Mouse (Mus musculus) lung, postnatal 0 days (tissue): Measurements from ENCODE around the gene Eme1. TPM values are rescaled to one million over a fixed set of nuclear protein-coding genes. Genes with fewer than 3 reads are reported as not detected.

ENCODE experiments used
- ATAC-seq: fragments of 200-750 bp; cut with Nextera tagmentation; 2 replicates; pipeline ENCODE4 v1.8.0; 2017; ENCODE audit warnings: moderate library complexity
- DNase-seq: peaks from one replicate; pipeline ENCODE4 v3.0.0-alpha.2; 2016; ENCODE audit warnings: low spot score
- H3K27ac ChIP-seq: fragments of 300-500 bp; sonication (generic); 2 replicates; pipeline ENCODE4 v1.5.1; 2014; ENCODE audit warnings: antibody characterized with exemption, mild to moderate bottlenecking, low read length, mixed read lengths
- H3K27me3 ChIP-seq: fragments of 300-500 bp; sonication (generic); replicated peaks from 2 replicates; pipeline ENCODE4 v1.6.1; 2014; ENCODE audit warnings: low read length, mixed read lengths; ENCODE audit not compliant: insufficient read depth
- H3K36me3 ChIP-seq: fragments of 300-500 bp; sonication (generic); 2 replicates; pipeline ENCODE4 v1.6.1; 2014; ENCODE audit warnings: low read length, mixed read lengths; ENCODE audit not compliant: insufficient read depth
- H3K4me1 ChIP-seq: fragments of 300-500 bp; sonication (generic); 2 replicates; pipeline ENCODE4 v1.6.1; 2014; ENCODE audit warnings: antibody characterized with exemption, low read depth, low read length, mixed read lengths; ENCODE audit not compliant: insufficient read depth
- H3K4me2 ChIP-seq: fragments of 300-500 bp; sonication (generic); replicated peaks from 2 replicates; pipeline ENCODE4 v1.6.1; 2014; ENCODE audit warnings: low read depth, mild to moderate bottlenecking, low read length, moderate library complexity, mixed read lengths
- H3K4me3 ChIP-seq: fragments of 300-500 bp; sonication (generic); 2 replicates; pipeline ENCODE4 v1.5.1; 2014; ENCODE audit warnings: low read depth, low read length
- H3K9ac ChIP-seq: fragments of 300-500 bp; sonication (generic); replicated peaks from 2 replicates; pipeline ENCODE4 v1.6.1; 2014; ENCODE audit warnings: low read depth, mild to moderate bottlenecking
- H3K9me3 ChIP-seq: fragments of 300-500 bp; sonication (generic); 2 replicates; pipeline ENCODE4 v1.6.1; 2016; ENCODE audit warnings: low read length, mixed read lengths
- CTCF ChIP-seq: IDR thresholded peaks from 2 replicates; pipeline ENCODE4 v1.5.1; 2016; ENCODE audit warnings: antibody characterized with exemption, mild to moderate bottlenecking
- EP300 ChIP-seq: IDR thresholded peaks from 2 replicates; pipeline ENCODE4 v1.6.1; 2016; ENCODE audit warnings: antibody characterized with exemption, mild to moderate bottlenecking, control low read depth
- WGBS: fragments of 180-500 bp; shearing (Covaris S2); extraction: QIAGEN DNeasy Blood & Tissue Kit; methylation state at CpG from one replicate; pipeline ENCODE4 v1.1.7; 2014; 5-methylcytosine and 5-hydroxymethylcytosine counted together
- polyA plus RNA-seq: library from polyadenylated mRNA; unstranded; fragments of >200 nt; fragmentation: Nextera tagmentation; extraction: Ambion mirVana; gene quantifications from 2 replicates; pipeline ENCODE4 v1.2.1, GENCODE M21; 2015

Eme1 gene
- polyA plus RNA-seq, 1 experiment from 2014 or later, result 0.87 TPM

- Histone ChIP-seq H3K36me3 (no peaks in the 10 kb centered on the region), H3K4me1 (no peaks in the 10 kb centered on the region), H3K4me3 (no peak overlapping the region), H3K27me3 (no peaks in the 10 kb centered on the region), H3K9me3 (no peaks in the 10 kb centered on the region), H3K4me2 (no peak overlapping the region), H3K27ac (no peak overlapping the region), H3K9ac (no peak overlapping the region)
- DNase-seq (no peak), ATAC-seq (no peak)
- TF ChIP-seq CTCF (no peak), EP300 (no peak)
- 52% methylated on average over 6 of the region's 6 CpGs for WGBS
Measured at GRCm38 (mm10) chr11:94620766-94621457, 32.9 kb downstream of the Eme1 start.

- H3K4me1 ChIP-seq, result no peaks in the 10 kb centered on the region
- H3K9me3 ChIP-seq, result no peaks in the 10 kb centered on the region
- H3K27ac ChIP-seq, result no peak overlapping the region
- H3K36me3 ChIP-seq, result no peaks in the 10 kb centered on the region
- ATAC-seq (no peak), DNase-seq (no peak)
- no peaks in the 10 kb centered on the region for H3K27me3 ChIP-seq
- no peak for TF ChIP-seq CTCF
- TF ChIP-seq EP300, result no peak
- 95% methylated on average over 2 of the region's 2 CpGs for WGBS
- no peak overlapping the region for H3K9ac ChIP-seq
- no peak overlapping the region for H3K4me2 ChIP-seq
- H3K4me3 ChIP-seq, result no peak overlapping the region
Measured at GRCm38 (mm10) chr11:94617646-94618045, 36.1 kb downstream of the Eme1 start.

- DNase-seq, result no peak
- no peak overlapping the region for H3K4me2 ChIP-seq
- TF ChIP-seq CTCF (no peak), EP300 (no peak)
Measured at GRCm38 (mm10) chr11:94615494-94615893, 38.3 kb downstream of the Eme1 start.

GRCm38 (mm10) chr11:94614603-94615002 is 39.2 kb downstream of the Eme1 start:
- Histone ChIP-seq H3K36me3 (no peaks in the 10 kb centered on the region), H3K27me3 (no peaks in the 10 kb centered on the region), H3K27ac (no peak overlapping the region), H3K9ac (no peak overlapping the region), H3K4me1 (no peaks in the 10 kb centered on the region), H3K4me2 (no peak overlapping the region), H3K9me3 (no peaks in the 10 kb centered on the region), H3K4me3 (no peak overlapping the region)
- ATAC-seq, result no peak
- WGBS, result 76% methylated on average over 4 of the region's 4 CpGs
- no peak for TF ChIP-seq EP300
- TF ChIP-seq CTCF, result no peak
- no peak for DNase-seq

More at GRCm38 (mm10) chr11:94615494-94615893, 38.3 kb downstream of the Eme1 start:
- no peak for ATAC-seq
- 29% methylated on average over 4 of the region's 4 CpGs for WGBS
- no peaks in the 10 kb centered on the region for H3K4me1 ChIP-seq
- no peaks in the 10 kb centered on the region for H3K27me3 ChIP-seq
- H3K27ac ChIP-seq, result no peak overlapping the region
- H3K9me3 ChIP-seq, result no peaks in the 10 kb centered on the region
- H3K36me3 ChIP-seq, result no peaks in the 10 kb centered on the region
- no peak overlapping the region for H3K9ac ChIP-seq
- no peak overlapping the region for H3K4me3 ChIP-seq

- Histone ChIP-seq H3K9me3 (no peaks in the 10 kb centered on the region), H3K36me3 (no peaks in the 10 kb centered on the region), H3K27me3 (no peaks in the 10 kb centered on the region), H3K4me3 (no peak overlapping the region), H3K4me1 (no peaks in the 10 kb centered on the region), H3K9ac (no peak overlapping the region), H3K27ac (no peak overlapping the region), H3K4me2 (no peak overlapping the region)
- TF ChIP-seq EP300 (no peak), CTCF (no peak)
- WGBS, result 67% methylated on average over 4 of the region's 4 CpGs
- ATAC-seq, result no peak
- DNase-seq, result no peak
Measured at GRCm38 (mm10) chr11:94610744-94611740, 42.7 kb downstream of the Eme1 start.

- WGBS, result 64% methylated on average over 11 of the region's 11 CpGs
- Histone ChIP-seq H3K36me3 (no peaks in the 10 kb centered on the region), H3K27ac (no peak overlapping the region), H3K4me3 (no peak overlapping the region), H3K9ac (0 out of 2 replicates have a peak overlapping the region, but pooled peaks have one; percentile 48), H3K4me2 (peak overlapping the region; percentile 75), H3K27me3 (no peaks in the 10 kb centered on the region), H3K4me1 (peaks cover 3% of the 10 kb centered on the region; the same call in 1 of the 2 replicates), H3K9me3 (no peaks in the 10 kb centered on the region)
- ATAC-seq (no peak), DNase-seq (no peak)
- TF ChIP-seq EP300, result no peak
- TF ChIP-seq CTCF, result no peak
Measured at GRCm38 (mm10) chr11:94602356-94602955, 51.3 kb downstream of the Eme1 start.
